Mouse (Mus musculus): Measurements from ENCODE around the gene Dnah3. TPM values are rescaled to one million over a fixed set of nuclear protein-coding genes. Genes with fewer than 3 reads are reported as not detected.

Gene Dnah3
- 0.04 and 0.11 TPM in 2 replicates for polyA plus RNA-seq (2016; fragmentation: Nextera tagmentation; extraction: Ambion mirVana)

GRCm38 (mm10) chr7:120095180-120095579, at the start of gene Dnah3:
Gene Dnah3, minus strand, starts transcription at chr7:120095280.
- Histone ChIP-seq H3K4me2 (no peak within 1 kb of the TSS), H3K27me3 (no peaks in the 10 kb centered on the region), H3K9ac (no peak within 1 kb of the TSS), H3K27ac (no peak within 1 kb of the TSS), H3K36me3 (replicated peaks) (no peaks in the 10 kb centered on the region), H3K9me3 (no peaks in the 10 kb centered on the region), H3K4me3 (replicated peaks) (no peak within 1 kb of the TSS), H3K4me1 (no peaks in the 10 kb centered on the region)
- ATAC-seq (ENCODE audit: low FRiP score): no peak
- 88% methylated on average over 6 of the region's 6 CpGs for WGBS

- H3K4me3 ChIP-seq (replicated peaks): no peak overlapping the region
- ATAC-seq (ENCODE audit: low FRiP score): no peak
- WGBS: 86% methylated on average over 1 of the region's 1 CpGs
- no peak overlapping the region for H3K9ac ChIP-seq
- no peaks in the 10 kb centered on the region for H3K4me1 ChIP-seq
- no peak overlapping the region for H3K27ac ChIP-seq
- no peaks in the 10 kb centered on the region for H3K36me3 ChIP-seq (replicated peaks)
- 0 out of 2 replicates have a peak, but pooled peaks cover 12% of the 10 kb centered on the region for H3K27me3 ChIP-seq
- H3K9me3 ChIP-seq: no peaks in the 10 kb centered on the region
- H3K4me2 ChIP-seq: no peak overlapping the region
These were observed 47.7 kb upstream of the Dnah3 start for GRCm38 (mm10) chr7:120142743-120143142.

- no peaks in the 10 kb centered on the region for H3K9me3 ChIP-seq
- H3K4me3 ChIP-seq (replicated peaks): no peak overlapping the region
- H3K27me3 ChIP-seq: peaks cover 8% of the 10 kb centered on the region; the same call in 1 of the 2 replicates
- H3K4me2 ChIP-seq: no peak overlapping the region
- H3K27ac ChIP-seq: no peak overlapping the region
- no peak for ATAC-seq (ENCODE audit: low FRiP score)
- H3K36me3 ChIP-seq (replicated peaks): no peaks in the 10 kb centered on the region
- H3K4me1 ChIP-seq: peaks cover 12% of the 10 kb centered on the region; the same call in 1 of the 2 replicates
- WGBS: 72% methylated on average over 4 of the region's 4 CpGs
- H3K9ac ChIP-seq: no peak overlapping the region
These were observed 33.9 kb upstream of the Dnah3 start for GRCm38 (mm10) chr7:120128951-120129350.

GRCm38 (mm10) chr7:120127686-120128059, 32.6 kb upstream of the Dnah3 start:
- H3K27ac ChIP-seq: no peak overlapping the region
- WGBS: 43% methylated on average over 4 of the region's 4 CpGs
- ATAC-seq (ENCODE audit: low FRiP score): no peak

DNA sequence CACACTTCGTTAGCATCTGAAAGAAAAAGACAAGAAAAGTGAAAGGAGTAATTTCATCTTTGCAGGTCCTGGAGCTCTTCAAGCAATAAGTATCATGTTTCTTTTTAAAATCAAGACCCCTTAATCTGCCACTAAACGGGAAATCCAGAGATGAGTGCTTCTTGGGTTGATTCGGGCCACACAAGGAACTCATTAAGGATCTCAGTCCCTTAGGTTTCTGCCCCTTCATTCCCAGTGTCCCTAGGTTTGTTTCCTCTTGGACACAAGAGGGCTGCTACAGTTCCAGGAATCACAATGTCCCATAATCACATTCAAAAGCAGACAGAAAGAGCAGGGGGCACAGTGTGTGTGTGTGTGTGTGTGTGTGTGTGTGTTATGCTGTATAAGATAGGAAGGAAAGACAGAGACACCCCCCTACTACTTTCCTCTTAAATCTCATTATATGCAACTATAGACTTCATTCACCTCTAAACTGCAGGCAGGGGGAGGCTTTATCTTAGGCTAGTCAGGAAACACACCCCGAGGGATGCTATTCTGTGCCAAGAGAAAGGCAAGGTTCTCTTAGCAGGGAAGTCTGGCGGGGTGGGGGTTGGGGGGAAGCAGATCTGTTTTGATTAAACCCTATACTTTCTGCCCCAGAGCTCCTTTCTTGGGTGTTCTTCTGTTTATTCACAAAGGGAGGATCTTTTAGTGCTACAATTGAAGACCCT, 32.1 kb upstream of the Dnah3 start:
- Histone ChIP-seq H3K4me2 (no peak overlapping the region), H3K27ac (no peak overlapping the region), H3K27me3 (peaks cover 8% of the 10 kb centered on the region; the same call in 1 of the 2 replicates), H3K4me1 (peaks cover 12% of the 10 kb centered on the region; the same call in 1 of the 2 replicates), H3K9me3 (no peaks in the 10 kb centered on the region), H3K4me3 (replicated peaks) (no peak overlapping the region), H3K9ac (no peak overlapping the region), H3K36me3 (replicated peaks) (no peaks in the 10 kb centered on the region)
- 8% methylated on average over 5 of the region's 5 CpGs for WGBS
- ATAC-seq (ENCODE audit: low FRiP score): no peak

More at GRCm38 (mm10) chr7:120127686-120128059, 32.6 kb upstream of the Dnah3 start:
- Histone ChIP-seq H3K36me3 (replicated peaks) (no peaks in the 10 kb centered on the region), H3K4me1 (peaks cover 12% of the 10 kb centered on the region; the same call in 1 of the 2 replicates), H3K9me3 (no peaks in the 10 kb centered on the region), H3K4me2 (no peak overlapping the region), H3K4me3 (replicated peaks) (no peak overlapping the region), H3K9ac (no peak overlapping the region), H3K27me3 (peaks cover 8% of the 10 kb centered on the region; the same call in 1 of the 2 replicates)

GRCm38 (mm10) chr7:120124844-120125243, 29.8 kb upstream of the Dnah3 start:
- no peaks in the 10 kb centered on the region for H3K36me3 ChIP-seq (replicated peaks)
- peaks cover 8% of the 10 kb centered on the region; the same call in 1 of the 2 replicates for H3K27me3 ChIP-seq
- H3K4me2 ChIP-seq: no peak overlapping the region
- WGBS: 2% methylated on average over 3 of the region's 3 CpGs
- peak; percentile 55; the same call in 1 of the 2 replicates for ATAC-seq (ENCODE audit: low FRiP score)
- H3K4me1 ChIP-seq: peaks cover 12% of the 10 kb centered on the region; the same call in 1 of the 2 replicates
- H3K27ac ChIP-seq: no peak overlapping the region
- no peak overlapping the region for H3K9ac ChIP-seq
- H3K9me3 ChIP-seq: no peaks in the 10 kb centered on the region
- H3K4me3 ChIP-seq (replicated peaks): no peak overlapping the region

DNA sequence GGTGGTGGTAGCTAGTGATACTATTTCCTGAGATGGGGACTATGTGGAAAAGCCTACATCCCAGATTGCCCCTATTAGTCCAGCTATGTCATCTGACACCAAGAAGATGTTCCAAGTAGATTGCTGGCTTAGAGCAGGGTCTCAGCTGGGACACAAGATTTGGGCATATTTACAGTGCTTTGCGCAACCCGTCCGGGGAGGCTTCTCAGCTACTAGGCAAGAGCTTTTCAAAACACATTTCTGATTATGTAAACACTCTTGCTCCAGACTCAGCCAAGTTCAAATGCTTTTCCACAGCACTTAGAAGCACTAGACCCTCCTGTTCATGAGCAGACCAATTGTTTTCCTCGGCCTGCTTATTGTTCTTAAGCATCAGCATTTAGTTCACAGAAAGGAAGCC, 28.7 kb upstream of the Dnah3 start:
- no peak overlapping the region for H3K27ac ChIP-seq
- no peak overlapping the region for H3K9ac ChIP-seq
- ATAC-seq (ENCODE audit: low FRiP score): no peak
- H3K4me2 ChIP-seq: no peak overlapping the region
- H3K4me1 ChIP-seq: peaks cover 12% of the 10 kb centered on the region; the same call in 1 of the 2 replicates
- no peak overlapping the region for H3K4me3 ChIP-seq (replicated peaks)
- no peaks in the 10 kb centered on the region for H3K36me3 ChIP-seq (replicated peaks)
- no peaks in the 10 kb centered on the region for H3K9me3 ChIP-seq
- 0 out of 2 replicates have a peak, but pooled peaks cover 8% of the 10 kb centered on the region for H3K27me3 ChIP-seq
- 81% methylated on average over 4 of the region's 4 CpGs for WGBS

- H3K4me2 ChIP-seq: no peak overlapping the region
- no peaks in the 10 kb centered on the region for H3K36me3 ChIP-seq (replicated peaks)
- no peaks in the 10 kb centered on the region for H3K9me3 ChIP-seq
- no peaks in the 10 kb centered on the region for H3K27me3 ChIP-seq
- H3K4me1 ChIP-seq: peaks cover 7% of the 10 kb centered on the region; the same call in 1 of the 2 replicates
- 35% methylated on average over 6 of the region's 6 CpGs for WGBS
- no peak for ATAC-seq (ENCODE audit: low FRiP score)
- H3K4me3 ChIP-seq (replicated peaks): no peak overlapping the region
- H3K9ac ChIP-seq: no peak overlapping the region
- H3K27ac ChIP-seq: no peak overlapping the region
These were observed 22.4 kb upstream of the Dnah3 start for GRCm38 (mm10) chr7:120117529-120117928.

DNA sequence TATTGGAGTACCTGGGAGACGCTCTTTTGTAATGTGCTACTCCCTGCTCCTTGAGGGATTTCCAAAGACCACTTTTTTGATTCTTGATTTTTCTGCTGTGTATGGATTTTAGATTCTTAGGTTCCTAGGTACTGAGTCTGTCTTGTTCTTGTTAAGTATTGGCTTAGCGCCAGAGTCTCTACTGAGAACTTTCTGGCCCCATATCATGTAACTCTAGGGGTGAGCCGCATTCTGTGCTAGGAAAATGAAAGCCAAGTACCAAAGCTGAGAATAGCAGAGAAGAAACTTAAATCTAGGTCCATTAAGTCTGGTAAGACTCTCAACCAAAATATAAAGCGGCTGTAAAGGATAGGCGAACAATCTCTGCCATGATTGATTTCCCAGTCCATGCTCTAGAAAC, 21.9 kb upstream of the Dnah3 start:
- WGBS: 85% methylated on average over 5 of the region's 5 CpGs
- Histone ChIP-seq H3K4me3 (replicated peaks) (no peak overlapping the region), H3K4me2 (no peak overlapping the region), H3K9me3 (no peaks in the 10 kb centered on the region), H3K27me3 (no peaks in the 10 kb centered on the region), H3K4me1 (peaks cover 7% of the 10 kb centered on the region; the same call in 1 of the 2 replicates), H3K9ac (no peak overlapping the region), H3K36me3 (replicated peaks) (no peaks in the 10 kb centered on the region), H3K27ac (no peak overlapping the region)
- no peak for ATAC-seq (ENCODE audit: low FRiP score)

GRCm38 (mm10) chr7:120109676-120110075, 14.6 kb upstream of the Dnah3 start:
- Histone ChIP-seq H3K27ac (no peak overlapping the region), H3K9ac (no peak overlapping the region), H3K9me3 (no peaks in the 10 kb centered on the region), H3K4me2 (no peak overlapping the region), H3K27me3 (no peaks in the 10 kb centered on the region), H3K4me1 (no peaks in the 10 kb centered on the region), H3K4me3 (replicated peaks) (no peak overlapping the region), H3K36me3 (replicated peaks) (no peaks in the 10 kb centered on the region)
- no peak for ATAC-seq (ENCODE audit: low FRiP score)
- 81% methylated on average over 5 of the region's 5 CpGs for WGBS

DNA sequence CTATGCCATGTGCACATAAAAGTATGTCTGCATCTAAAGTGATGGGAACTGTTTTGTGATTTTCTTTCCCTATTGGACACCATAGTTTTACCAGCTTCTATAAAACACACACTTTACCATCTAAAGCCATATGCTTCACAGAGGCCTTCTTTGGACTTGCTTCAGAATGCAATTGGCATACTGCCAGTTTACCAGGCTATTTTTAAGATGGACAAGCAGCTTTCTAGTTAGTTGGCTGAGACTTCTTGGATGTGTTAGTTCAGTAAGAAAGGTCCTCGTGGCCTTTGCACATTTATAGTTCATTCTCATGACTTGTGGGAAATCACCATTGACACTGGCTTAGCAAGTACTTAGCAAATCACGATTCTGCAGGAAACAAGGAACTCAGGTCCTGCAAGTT, 11.3 kb upstream of the Dnah3 start:
- no peak overlapping the region for H3K9ac ChIP-seq
- 72% methylated on average over 2 of the region's 2 CpGs for WGBS
- H3K9me3 ChIP-seq: no peaks in the 10 kb centered on the region
- H3K4me1 ChIP-seq: peaks cover 14% of the 10 kb centered on the region
- H3K4me3 ChIP-seq (replicated peaks): no peak overlapping the region
- H3K27ac ChIP-seq: no peak overlapping the region
- H3K4me2 ChIP-seq: no peak overlapping the region
- peaks cover 24% of the 10 kb centered on the region for H3K27me3 ChIP-seq
- H3K36me3 ChIP-seq (replicated peaks): no peaks in the 10 kb centered on the region
- no peak for ATAC-seq (ENCODE audit: low FRiP score)

DNA sequence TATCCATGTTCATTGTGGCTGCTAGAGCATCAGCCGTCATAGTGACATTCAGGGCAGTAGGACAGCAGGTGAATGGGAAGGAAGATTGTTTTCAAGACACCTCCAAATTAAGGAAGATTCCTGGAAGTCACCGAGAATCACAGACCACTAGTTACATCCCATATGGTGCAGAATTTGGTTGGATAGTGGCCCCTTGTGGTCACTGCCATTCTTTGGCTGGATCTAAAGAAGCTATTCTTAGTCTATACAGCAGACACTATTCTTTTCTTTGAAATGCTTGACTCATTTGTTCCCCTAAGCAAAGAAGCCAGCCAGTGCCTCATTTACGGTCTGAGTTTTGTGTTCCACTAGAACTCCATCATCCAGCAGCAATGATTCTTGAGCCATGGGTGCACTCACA, 9.9 kb upstream of the Dnah3 start:
- Histone ChIP-seq H3K4me3 (replicated peaks) (no peak overlapping the region), H3K27ac (no peak overlapping the region), H3K4me2 (no peak overlapping the region), H3K9ac (no peak overlapping the region), H3K9me3 (no peaks in the 10 kb centered on the region), H3K36me3 (replicated peaks) (no peaks in the 10 kb centered on the region), H3K4me1 (peaks cover 14% of the 10 kb centered on the region), H3K27me3 (peaks cover 28% of the 10 kb centered on the region)
- ATAC-seq (ENCODE audit: low FRiP score): no peak
- WGBS: 48% methylated on average over 3 of the region's 3 CpGs
